Mouse (Mus musculus): Measurements from ENCODE around the gene Mylk3.

The Mylk3 gene

GRCm38 (mm10) chr8:85386205-85386604 is at the start of gene Mylk3:
Gene Mylk3, minus strand, starts transcription at chr8:85386345.
- DNase-seq (ENCODE audit: low spot score), result no peak

GRCm38 (mm10) chr8:85435736-85436135 is 49.6 kb upstream of the Mylk3 start:
- DNase-seq (ENCODE audit: low spot score), result peak; percentile 60

GRCm38 (mm10) chr8:85434817-85435216 is 48.7 kb upstream of the Mylk3 start:
- no peak for DNase-seq (ENCODE audit: low spot score)

GRCm38 (mm10) chr8:85433017-85433393 is 46.9 kb upstream of the Mylk3 start:
- no peak for DNase-seq (ENCODE audit: low spot score)

GRCm38 (mm10) chr8:85432168-85433016 is 46.2 kb upstream of the Mylk3 start, which contains the start of gene 4921524J17Rik:
Gene 4921524J17Rik, minus strand, starts transcription at chr8:85432833.
- peak; percentile 99 for DNase-seq (ENCODE audit: low spot score)

- peak; percentile 74 for DNase-seq (ENCODE audit: low spot score)
Measured at GRCm38 (mm10) chr8:85431281-85432167, 45.4 kb upstream of the Mylk3 start.

- peak; percentile 44 for DNase-seq (ENCODE audit: low spot score)
Measured at GRCm38 (mm10) chr8:85430801-85431200, 44.7 kb upstream of the Mylk3 start.

GRCm38 (mm10) chr8:85429219-85429618 is 43.1 kb upstream of the Mylk3 start:
- peak; percentile 57 for DNase-seq (ENCODE audit: low spot score)

- DNase-seq (ENCODE audit: low spot score), result no peak
Measured at GRCm38 (mm10) chr8:85427026-85427425, 40.9 kb upstream of the Mylk3 start.

GRCm38 (mm10) chr8:85421329-85421728 is 35.2 kb upstream of the Mylk3 start:
- no peak for DNase-seq (ENCODE audit: low spot score)

GRCm38 (mm10) chr8:85408526-85408925 is 22.4 kb upstream of the Mylk3 start:
- DNase-seq (ENCODE audit: low spot score), result no peak

- DNase-seq (ENCODE audit: low spot score), result peak; percentile 61
Measured at GRCm38 (mm10) chr8:85408053-85408505, 21.9 kb upstream of the Mylk3 start.

GRCm38 (mm10) chr8:85405961-85406360 is 19.8 kb upstream of the Mylk3 start:
- no peak for DNase-seq (ENCODE audit: low spot score)

GRCm38 (mm10) chr8:85405418-85405817 is 19.3 kb upstream of the Mylk3 start:
- DNase-seq (ENCODE audit: low spot score), result peak; percentile 40

GRCm38 (mm10) chr8:85398548-85398947 is 12.4 kb upstream of the Mylk3 start:
- no peak for DNase-seq (ENCODE audit: low spot score)

GRCm38 (mm10) chr8:85397508-85397907 is 11.4 kb upstream of the Mylk3 start:
- peak; percentile 78 for DNase-seq (ENCODE audit: low spot score)

- no peak for DNase-seq (ENCODE audit: low spot score)
Measured at GRCm38 (mm10) chr8:85396432-85397079, 10.4 kb upstream of the Mylk3 start.

- no peak for DNase-seq (ENCODE audit: low spot score)
Measured at GRCm38 (mm10) chr8:85395681-85396431, 9.7 kb upstream of the Mylk3 start.

GRCm38 (mm10) chr8:85395017-85395416 is 8.9 kb upstream of the Mylk3 start:
- DNase-seq (ENCODE audit: low spot score), result no peak

GRCm38 (mm10) chr8:85393199-85393598 is 7.1 kb upstream of the Mylk3 start:
- DNase-seq (ENCODE audit: low spot score), result no peak

GRCm38 (mm10) chr8:85391438-85391837 is 5.3 kb upstream of the Mylk3 start:
- DNase-seq (ENCODE audit: low spot score), result no peak

All from embryo, embryonic 10.5 days (tissue).